19 mouse cellular contexts compared by ENCODE assay signal in genomic region chr3:149404691-149405090, GRCm38 (mm10).
A peak's percentile ranks its signal among the peaks of the same experiment; 100 is the strongest.
DNase-seq lines count a peak whose midpoint lies in the region; ATAC-seq and TF ChIP-seq lines count a peak whose summit lies in the region.
"Had no signal": no experiment of that assay in that cellular context is flagged by ENCODE, and none has a peak within 500 bp of the region (broad histone marks: within the 10 kb centered on the region; RNA-seq: fewer than 3 reads in every experiment).

No protein-coding gene starts in this region.

- no peaks in the 10 kb centered on the region for H3K9me3 ChIP-seq in heart, embryonic 13.5 days
- H3K9me3 ChIP-seq in heart, postnatal 0 days (replicated peaks; ENCODE audit: control insufficient read depth, low read length), result no peaks in the 10 kb centered on the region
- H3K9me3 ChIP-seq: embryonic facial prominence, embryonic 10.5 days; forebrain, embryonic 13.5 days; hindbrain, embryonic 10.5 days; intestine, embryonic 15.5 days had no signal

- no peaks in the 10 kb centered on the region for H3K27me3 ChIP-seq in heart, embryonic 13.5 days (replicated peaks)
- H3K27me3 ChIP-seq in heart, adult 2 months (ENCODE audit: control insufficient read depth, insufficient read depth, low read length), result no peaks in the 10 kb centered on the region
- H3K27me3 ChIP-seq in heart, postnatal 0 days (ENCODE audit: control insufficient read depth, insufficient read depth, low read length), result no peaks in the 10 kb centered on the region
- no peaks in the 10 kb centered on the region for H3K27me3 ChIP-seq in cerebellum, adult 2 months (ENCODE audit: control insufficient read depth, insufficient read depth, low read length)
- H3K27me3 ChIP-seq: forebrain, embryonic 13.5 days; intestine, embryonic 15.5 days had no signal

- no peaks in the 10 kb centered on the region for H3K79me2 ChIP-seq in heart, adult 2 months (replicated peaks; ENCODE audit: control insufficient read depth, insufficient read depth, low read length)

- 0 out of 2 replicates have a peak overlapping the region, but pooled peaks have one; percentile 22 for H3K4me2 ChIP-seq in heart, embryonic 13.5 days
- peak overlapping the region; percentile 9; the same call in 1 of the 2 replicates for H3K4me2 ChIP-seq in heart, postnatal 0 days (ENCODE audit: low read depth, low read length)
- H3K4me2 ChIP-seq: forebrain, embryonic 13.5 days; hindbrain, embryonic 14.5 days; intestine, embryonic 15.5 days had no signal

- DNase-seq in heart, adult 2 months, result no peak
- DNase-seq in heart, postnatal 0 days (ENCODE audit: low spot score), result peak; percentile 31
- no peak for DNase-seq in heart, postnatal 14 days
- DNase-seq in R1 (ENCODE audit: low read depth, low spot score), result peak; percentile 23
- peak; percentile 46 for DNase-seq in brain, adult 2 months (ENCODE audit: low read depth, low spot score)
- no peak for DNase-seq in cerebellum, adult 2 months
- DNase-seq: adrenal gland, adult 8-10 months; cerebellum, adult 11-12 months; cerebellum, adult 9-11 months; cerebellum, postnatal 36 days; forebrain, postnatal 0 days; gastrocnemius, postnatal 36 days; kidney, adult 18-20 months had no signal

- peaks cover 12% of the 10 kb centered on the region for H3K4me1 ChIP-seq in heart, embryonic 13.5 days
- H3K4me1 ChIP-seq in heart, adult 2 months (ENCODE audit: control insufficient read depth, insufficient read depth, low read length), result no peaks in the 10 kb centered on the region; the same call in 1 of the 2 replicates
- H3K4me1 ChIP-seq in heart, postnatal 0 days (ENCODE audit: control insufficient read depth, insufficient read depth), result no peaks in the 10 kb centered on the region
- H3K4me1 ChIP-seq in cerebellum, adult 2 months (ENCODE audit: control insufficient read depth, insufficient read depth, low read length), result no peaks in the 10 kb centered on the region
- H3K4me1 ChIP-seq: intestine, embryonic 15.5 days had no signal

- H3K4me3 ChIP-seq in heart, embryonic 13.5 days, result no peak overlapping the region
- no peak overlapping the region for H3K4me3 ChIP-seq in heart, adult 2 months
- H3K4me3 ChIP-seq in heart, postnatal 0 days (ENCODE audit: low read depth, low read length), result no peak overlapping the region
- H3K4me3 ChIP-seq in cerebellum, adult 2 months (replicated peaks; ENCODE audit: insufficient read depth, low read depth, low read length), result no peak overlapping the region
- H3K4me3 ChIP-seq: embryonic facial prominence, embryonic 10.5 days; forebrain, embryonic 13.5 days; hindbrain, embryonic 10.5 days; intestine, embryonic 15.5 days had no signal

- TF ChIP-seq EP300 in heart, adult 2 months (IDR thresholded peaks at IDR 0.05; ENCODE audit: insufficient read depth, low read depth, low read length), result no peak
- TF ChIP-seq EP300 in heart, postnatal 0 days (IDR thresholded peaks at IDR 0.05; ENCODE audit: low read depth), result no peak

- no peaks in the 10 kb centered on the region for H3K36me3 ChIP-seq in heart, embryonic 13.5 days
- no peaks in the 10 kb centered on the region for H3K36me3 ChIP-seq in heart, adult 2 months (ENCODE audit: control insufficient read depth, insufficient read depth, low read length)
- H3K36me3 ChIP-seq in heart, postnatal 0 days (replicated peaks; ENCODE audit: control insufficient read depth, insufficient read depth, low read length), result no peaks in the 10 kb centered on the region
- H3K36me3 ChIP-seq: embryonic facial prominence, embryonic 10.5 days; hindbrain, embryonic 10.5 days; intestine, embryonic 15.5 days had no signal

- TF ChIP-seq CTCF in heart, adult 2 months (IDR thresholded peaks at IDR 0.05), result no peak
- TF ChIP-seq CTCF in heart, postnatal 0 days (IDR thresholded peaks at IDR 0.05; ENCODE audit: low read depth), result no peak
- no peak for TF ChIP-seq CTCF in cerebellum, adult 2 months (IDR thresholded peaks at IDR 0.05; ENCODE audit: borderline replicate concordance, insufficient read depth, low read depth, low read length)

- H3K9ac ChIP-seq in heart, embryonic 13.5 days, result no peak overlapping the region
- H3K9ac ChIP-seq in heart, adult 2 months (ENCODE audit: low read depth, low read length), result no peak overlapping the region
- H3K9ac ChIP-seq in heart, postnatal 0 days (replicated peaks; ENCODE audit: low read depth, low read length), result no peak overlapping the region
- H3K9ac ChIP-seq: forebrain, embryonic 13.5 days; forebrain, postnatal 0 days; hindbrain, embryonic 14.5 days; intestine, embryonic 15.5 days had no signal

- TF ChIP-seq POLR2A in heart, adult 2 months (IDR thresholded peaks at IDR 0.05; ENCODE audit: insufficient read depth, low read depth, low read length), result no peak
- TF ChIP-seq POLR2A in cerebellum, adult 2 months (IDR thresholded peaks at IDR 0.05; ENCODE audit: borderline replicate concordance, insufficient read depth, low read length), result no peak

- H3K27ac ChIP-seq in heart, embryonic 13.5 days (replicated peaks), result no peak overlapping the region; the same call in 1 of the 2 replicates
- H3K27ac ChIP-seq in heart, adult 2 months, result no peak overlapping the region
- H3K27ac ChIP-seq in heart, postnatal 0 days (ENCODE audit: low read depth), result no peak overlapping the region
- H3K27ac ChIP-seq in cerebellum, adult 2 months (ENCODE audit: insufficient read depth, low read length), result no peak overlapping the region
- H3K27ac ChIP-seq: embryonic facial prominence, embryonic 10.5 days; forebrain, embryonic 13.5 days; hindbrain, embryonic 10.5 days; hindbrain, embryonic 14.5 days; intestine, embryonic 15.5 days had no signal

- WGBS in heart, embryonic 13.5 days, result 62% methylated on average over 14 of the region's 14 CpGs
- whole genome bisulfite sequencing in heart, adult 2 months, result 66% methylated on average over 14 of the region's 14 CpGs
- WGBS in heart, postnatal 0 days, result 60% methylated on average over 14 of the region's 14 CpGs
- WGBS in cerebellum, adult 2 months, result 84% methylated on average over 14 of the region's 14 CpGs

- no peak for ATAC-seq in heart, embryonic 13.5 days (ENCODE audit: extremely low read depth, insufficient number of reproducible peaks, low FRiP score, low TSS enrichment)
- ATAC-seq in heart, postnatal 0 days (ENCODE audit: insufficient read depth, low read depth), result peak; percentile 55
- ATAC-seq: forebrain, embryonic 13.5 days; forebrain, postnatal 0 days; intestine, embryonic 15.5 days had no signal

- intact Hi-C loops in heart, adult 2 months (cut with DNase I), result no loop called here
- intact Hi-C loops in heart, postnatal 14 days (cut with DNase I), result no loop called here

Comparison
In these comparisons a context has a peak if more than half of its experiments do, and no peak if none do; other contexts are left out.
1. DNase-seq: peak in heart, postnatal 0 days (single experiment), R1 (single experiment) and brain, adult 2 months (single experiment); none in heart, adult 2 months (0 of 2), heart, postnatal 14 days (0 of 2) and cerebellum, adult 2 months (0 of 2).